Mouse (Mus musculus) kidney, adult 11 months (tissue): Measurements from ENCODE around the gene Evi2a.

Source experiments
- DNase-seq: peaks from one replicate; pipeline ENCODE4 v3.0.0; 2022

Evi2a gene

DNA sequence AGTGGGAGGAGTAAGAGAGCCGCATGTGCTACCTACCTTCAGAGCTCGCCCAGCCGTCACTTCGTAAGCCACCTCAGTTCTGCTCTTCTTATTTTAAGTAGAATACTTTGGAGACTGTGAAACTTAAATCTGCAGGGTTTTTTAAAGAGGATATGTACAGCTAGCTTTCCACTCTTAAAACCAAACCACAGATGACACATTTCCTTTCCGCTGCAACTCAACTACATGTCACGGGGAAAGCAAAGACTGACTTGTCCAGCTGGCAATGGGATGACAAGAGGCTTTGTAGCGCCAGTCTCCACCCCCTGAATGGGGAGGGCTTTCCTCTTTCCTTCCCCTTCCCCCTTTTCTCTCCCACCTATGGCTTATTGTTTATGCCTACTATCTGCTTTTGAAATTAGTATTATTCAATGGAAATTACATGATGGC, at the start of gene Evi2a, which contains the start of gene Evi2:
Gene Evi2a (minus strand): TSS at position 277 of the 429 bp plus-strand sequence.
Gene Evi2 (minus strand): TSS at position 257 of the 429 bp plus-strand sequence.
- DNase-seq, result no peak

- peak; percentile 47 for DNase-seq
Observed at GRCm38 (mm10) chr11:79577741-79578140, 47.3 kb upstream of the Evi2a start.

DNA sequence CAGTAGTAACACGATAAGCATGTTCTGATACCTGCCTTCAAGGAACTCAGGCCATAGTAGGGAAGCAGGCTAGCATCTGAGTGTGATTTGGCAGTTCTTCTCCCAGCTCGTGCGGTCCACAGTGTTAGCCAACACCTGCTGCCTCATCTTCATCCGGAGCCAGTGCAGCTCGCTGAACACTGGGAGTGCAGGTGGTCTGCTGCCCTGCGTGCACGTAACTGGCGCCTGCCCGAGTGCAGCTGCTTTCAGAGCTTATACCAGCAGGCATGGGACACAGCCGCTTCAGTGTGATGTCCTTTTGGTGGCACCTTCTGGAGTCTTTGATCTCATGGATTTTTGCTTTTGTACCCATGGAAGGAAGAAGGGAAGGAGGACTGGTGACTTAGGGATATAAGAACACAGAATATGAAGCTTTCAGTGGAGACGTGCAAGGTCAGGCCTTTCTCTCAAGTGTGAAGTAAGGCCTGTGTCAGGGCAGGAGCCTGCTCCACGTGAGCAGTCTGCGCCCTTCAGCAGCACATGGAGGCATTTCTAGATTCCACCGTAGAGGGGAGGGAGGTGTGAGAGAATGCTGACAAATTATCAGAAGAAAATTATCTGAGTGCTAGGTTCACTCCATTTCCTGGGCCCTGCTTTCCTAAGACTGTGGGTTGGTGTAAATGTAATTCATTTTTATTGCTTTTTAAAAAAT, 45.1 kb upstream of the Evi2a start:
- no peak for DNase-seq

- no peak for DNase-seq
Observed at GRCm38 (mm10) chr11:79573836-79574235, 43.4 kb upstream of the Evi2a start.

- DNase-seq, result no peak
Observed at GRCm38 (mm10) chr11:79570319-79570718, 39.9 kb upstream of the Evi2a start.

DNA sequence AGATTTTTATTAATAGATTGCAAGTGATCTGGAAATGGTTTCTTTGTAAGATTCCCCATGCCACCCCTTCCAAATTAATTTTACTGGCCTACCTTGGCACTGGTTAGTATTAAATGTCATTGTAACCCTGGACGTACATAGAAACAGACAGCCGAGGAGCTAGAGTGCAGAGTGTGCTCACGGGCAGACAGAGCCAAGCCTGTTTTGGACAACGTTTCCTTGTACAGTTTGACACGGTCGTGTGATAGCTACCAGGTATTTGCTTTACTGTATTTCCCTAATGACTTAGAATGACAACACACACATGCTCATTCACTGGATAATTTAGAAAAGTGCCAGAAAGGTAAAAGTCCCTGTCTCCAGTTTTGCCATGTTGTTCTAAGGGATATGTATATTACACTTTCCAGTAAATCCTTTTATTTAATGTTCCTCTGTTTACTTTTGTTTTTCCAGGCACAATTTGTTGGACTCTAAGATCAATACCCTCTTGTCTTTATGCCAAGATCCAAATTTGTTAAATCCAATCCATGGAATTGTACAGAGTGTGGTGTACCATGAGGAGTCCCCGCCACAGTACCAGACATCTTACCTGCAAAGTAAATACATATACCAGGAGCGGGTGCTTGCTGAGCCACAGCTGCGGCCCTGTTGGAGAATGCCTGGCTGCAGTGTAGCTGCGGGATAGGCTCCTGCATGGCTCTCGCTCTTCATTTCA, 37.9 kb upstream of the Evi2a start:
- DNase-seq, result no peak

- DNase-seq, result no peak
Observed at GRCm38 (mm10) chr11:79566947-79567346, 36.5 kb upstream of the Evi2a start.

- DNase-seq, result no peak
Observed at GRCm38 (mm10) chr11:79563493-79563892, 33.1 kb upstream of the Evi2a start.

GRCm38 (mm10) chr11:79560536-79560935, 30.1 kb upstream of the Evi2a start:
- DNase-seq, result no peak

DNA sequence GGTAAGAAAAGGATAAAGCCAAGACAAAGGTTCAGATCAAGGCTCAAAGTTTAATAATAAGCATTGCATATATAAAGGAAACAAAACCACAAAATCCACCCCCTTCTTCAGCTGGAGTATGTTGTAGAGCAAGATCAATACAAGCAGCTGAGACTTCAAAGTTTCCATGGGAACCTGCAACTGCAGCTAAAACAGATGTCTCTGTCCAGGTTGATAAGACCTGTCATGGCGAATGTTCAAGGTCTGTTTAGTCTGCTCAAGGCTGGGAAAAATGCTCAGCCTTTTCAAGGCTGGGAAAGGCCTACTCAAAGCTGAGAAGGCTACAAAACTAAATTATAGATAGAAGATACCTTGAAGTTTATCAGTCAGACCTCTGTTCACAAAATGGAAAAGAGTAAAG, 22.2 kb upstream of the Evi2a start:
- DNase-seq, result no peak

GRCm38 (mm10) chr11:79536293-79536692, 5.9 kb upstream of the Evi2a start:
- no peak for DNase-seq

DNA sequence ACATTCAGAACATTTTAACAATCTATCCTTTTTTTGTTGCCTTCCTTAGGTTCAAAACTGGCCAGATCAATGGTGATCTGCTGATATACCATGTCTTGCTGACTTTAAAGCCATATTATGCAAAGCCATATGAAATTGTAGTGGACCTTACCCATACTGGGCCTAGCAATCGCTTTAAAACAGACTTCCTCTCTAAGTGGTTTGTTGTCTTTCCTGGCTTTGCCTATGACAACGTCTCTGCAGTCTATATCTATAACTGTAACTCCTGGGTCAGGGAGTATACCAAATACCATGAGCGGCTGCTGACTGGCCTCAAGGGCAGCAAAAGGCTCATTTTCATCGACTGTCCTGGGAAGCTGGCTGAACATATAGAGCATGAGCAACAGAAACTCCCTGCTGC, 5.1 kb upstream of the Evi2a start:
- DNase-seq, result no peak

- no peak for DNase-seq
Observed at GRCm38 (mm10) chr11:79533950-79534690, 3.7 kb upstream of the Evi2a start.

- DNase-seq, result no peak
Observed at GRCm38 (mm10) chr11:79533311-79533710, 2.9 kb upstream of the Evi2a start.

GRCm38 (mm10) chr11:79531485-79531884, 1.1 kb upstream of the Evi2a start:
- DNase-seq, result no peak

GRCm38 (mm10) chr11:79530774-79531173, 365 bp upstream of the Evi2a start:
- no peak for DNase-seq

- no peak for DNase-seq
Observed at GRCm38 (mm10) chr11:79529736-79530135, 673 bp downstream of the Evi2a start.

DNA sequence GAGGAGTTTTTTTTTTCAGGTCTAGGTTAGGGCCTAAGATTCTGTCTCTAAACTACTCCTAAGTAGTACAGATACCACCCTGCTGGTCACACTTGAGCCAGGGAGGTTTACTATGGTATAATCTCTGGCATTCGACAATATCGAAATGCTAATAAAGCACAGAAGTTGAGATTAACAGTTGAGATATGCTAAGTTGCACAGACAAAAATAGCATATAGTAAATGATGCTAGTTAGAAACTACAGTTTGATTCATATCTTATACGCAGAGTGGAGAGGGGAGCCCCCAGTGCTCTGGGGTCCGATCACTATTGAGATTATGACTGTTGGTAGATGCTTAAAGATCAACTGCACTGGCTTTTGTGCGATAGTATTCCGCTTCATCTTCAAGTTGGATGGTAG, 1.2 kb downstream of the Evi2a start:
- no peak for DNase-seq

GRCm38 (mm10) chr11:79528601-79529000, 1.8 kb downstream of the Evi2a start:
- no peak for DNase-seq

DNA sequence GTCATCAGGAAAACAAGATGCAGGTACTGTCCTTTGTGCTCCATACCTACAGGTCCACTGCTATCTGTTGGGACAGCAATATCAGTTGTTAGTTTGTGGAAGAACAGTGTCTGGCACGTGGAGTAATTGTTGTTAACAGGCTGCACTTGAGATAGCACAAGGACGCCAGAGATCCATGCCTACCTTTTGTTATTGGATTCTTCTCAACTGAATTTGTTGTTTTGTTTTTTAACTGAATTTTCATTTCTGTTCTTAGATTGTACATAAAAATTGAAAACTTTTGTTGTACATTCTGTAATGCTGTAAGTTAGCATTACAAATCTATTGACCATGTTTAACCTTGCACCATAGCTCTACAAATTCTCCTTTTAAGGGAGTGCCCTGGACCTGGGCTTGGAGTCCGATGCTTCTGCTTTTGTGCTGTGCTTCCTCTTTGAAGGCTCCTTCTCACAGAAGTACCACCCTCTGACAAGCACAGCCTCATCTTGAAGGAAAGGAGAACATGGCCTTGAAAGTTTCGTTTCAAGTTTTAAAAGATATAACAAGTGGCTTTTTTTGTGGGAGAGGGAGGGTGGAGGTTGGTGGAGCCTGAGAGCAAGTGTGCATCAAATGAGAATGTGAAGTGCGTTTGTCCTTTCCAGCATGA, 2.5 kb downstream of the Evi2a start:
- DNase-seq, result no peak

- DNase-seq, result peak; percentile 26
Observed at GRCm38 (mm10) chr11:79527015-79527738, 3.2 kb downstream of the Evi2a start.

DNA sequence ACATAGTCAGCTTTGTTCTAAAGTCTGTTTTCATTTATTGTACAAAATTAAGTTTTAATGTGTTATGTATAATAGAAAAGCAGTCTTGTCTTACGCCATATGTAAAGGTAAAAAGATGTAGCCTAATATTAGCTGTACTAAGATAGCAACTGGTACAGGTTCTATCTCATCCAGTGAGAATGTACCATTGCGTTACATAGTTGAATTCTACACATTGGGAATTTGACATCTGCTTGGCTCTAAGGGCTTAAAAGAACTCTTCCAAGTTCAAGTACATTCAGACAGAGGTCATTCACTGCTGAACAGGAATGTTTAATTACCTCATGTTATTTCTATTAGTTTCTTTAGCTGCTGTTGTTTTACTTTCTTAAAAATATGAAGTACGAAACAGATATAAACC, 3.9 kb downstream of the Evi2a start:
- DNase-seq, result no peak

- DNase-seq, result no peak
Observed at GRCm38 (mm10) chr11:79524310-79524575, 6.2 kb downstream of the Evi2a start.
